Mouse (Mus musculus): Measurements from ENCODE around the gene Osbpl3.

GRCm38 (mm10) chr6:50362196-50362595 is 93.8 kb downstream of the Osbpl3 start:
- TF ChIP-seq POLR2A (IDR thresholded peaks at IDR 0.05; ENCODE audit: low read depth, low read length) (no peak), CTCF (IDR thresholded peaks at IDR 0.05; ENCODE audit: borderline replicate concordance, insufficient read depth, low read length) (no peak)

Data from embryonic fibroblast, embryonic 13.5 days (primary cell).